Mouse (Mus musculus) thymus, adult 2 months (tissue): ENCODE data around the gene Habp2. TPM values are rescaled to one million over a fixed set of nuclear protein-coding genes. Genes with fewer than 3 reads are reported as not detected.

Source experiments
- DNase-seq: peaks from one replicate; pipeline ENCODE4 v3.0.0; 2021
- H3K27ac ChIP-seq: fragments of 200-500 bp; 2 replicates; pipeline ENCODE4 v1.5.1; 2012; ENCODE audit warnings: low read length, control low read depth; ENCODE audit not compliant: control insufficient read depth, insufficient read depth
- H3K27me3 ChIP-seq: fragments of 200-500 bp; 2 replicates; pipeline ENCODE4 v1.6.1; 2012; ENCODE audit warnings: mild to moderate bottlenecking, low read length, moderate library complexity, mixed read lengths; ENCODE audit not compliant: control insufficient read depth, insufficient read depth
- H3K36me3 ChIP-seq: fragments of 200-500 bp; 2 replicates; pipeline ENCODE4 v1.6.1; 2012; ENCODE audit warnings: mild to moderate bottlenecking, low read length, moderate library complexity; ENCODE audit not compliant: control insufficient read depth, insufficient read depth
- H3K4me1 ChIP-seq: fragments of 200-500 bp; replicated peaks from 2 replicates; pipeline ENCODE4 v1.6.1; 2012; ENCODE audit warnings: low read length; ENCODE audit not compliant: control insufficient read depth, insufficient read depth
- H3K4me3 ChIP-seq: fragments of 200-500 bp; 2 replicates; pipeline ENCODE4 v1.5.1; 2012; ENCODE audit warnings: mild to moderate bottlenecking, low read length, control low read depth, moderate library complexity; ENCODE audit not compliant: control insufficient read depth, insufficient read depth
- CTCF ChIP-seq: fragments of 200-500 bp; IDR thresholded peaks from 2 replicates; pipeline ENCODE4 v1.5.1; 2012; ENCODE audit warnings: mild to moderate bottlenecking, control low read depth, low read length, moderate library complexity, borderline replicate concordance; ENCODE audit not compliant: control insufficient read depth, poor library complexity, insufficient read depth; ENCODE audit errors: extremely low read depth
- POLR2A ChIP-seq: fragments of 200-500 bp; IDR thresholded peaks from 2 replicates; pipeline ENCODE4 v1.6.1; 2012; ENCODE audit warnings: mild to moderate bottlenecking, low read length, control low read depth, moderate library complexity; ENCODE audit not compliant: control insufficient read depth, poor library complexity, insufficient read depth; ENCODE audit errors: extremely low read depth
- WGBS: fragments of 180-500 bp; shearing (Covaris S2); methylation state at CpG from one replicate; pipeline ENCODE4 v1.1.7; 2018; 5-methylcytosine and 5-hydroxymethylcytosine counted together
- polyA plus RNA-seq: library from polyadenylated mRNA; depleted of rRNA; stranded (reverse); fragments of >200 nt; gene quantifications from 2 replicates; pipeline ENCODE4 v1.2.3, GENCODE M21; 2012; rRNA removed

Habp2 gene
- polyA plus RNA-seq: 0.15 and 0.55 TPM in 2 replicates

DNA sequence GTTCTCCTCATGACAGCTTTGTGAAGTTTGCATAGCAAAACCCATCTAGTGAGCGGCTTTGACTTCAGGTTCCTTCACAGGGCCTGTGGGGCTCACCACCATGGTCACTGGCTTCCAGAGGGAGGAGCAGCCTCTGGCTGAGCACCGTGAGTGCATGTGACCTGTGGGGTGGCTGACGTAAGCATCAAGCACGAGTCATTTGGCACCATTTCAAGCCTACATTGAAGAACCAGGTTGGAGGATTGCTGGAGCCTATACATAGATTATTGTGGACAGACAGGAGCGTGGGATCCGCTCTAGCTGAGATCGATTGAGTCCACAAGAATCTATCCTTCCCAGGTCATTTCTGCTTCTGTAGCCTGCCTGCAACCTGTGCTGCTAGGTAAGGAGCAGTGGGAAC is at the start of gene Habp2:
Gene Habp2, plus strand, starts transcription at position 272 of the 400 bp plus-strand sequence.
- no peaks in the 10 kb centered on the region for H3K27me3 ChIP-seq
- H3K4me3 ChIP-seq: no peak within 1 kb of the TSS
- WGBS: 78% methylated on average over 7 of the region's 7 CpGs
- H3K36me3 ChIP-seq: no peaks in the 10 kb centered on the region
- no peak within 1 kb of the TSS for H3K27ac ChIP-seq
- H3K4me1 ChIP-seq: no peaks in the 10 kb centered on the region
- no peak for DNase-seq
- no peak for TF ChIP-seq POLR2A
- no peak for TF ChIP-seq CTCF

DNA sequence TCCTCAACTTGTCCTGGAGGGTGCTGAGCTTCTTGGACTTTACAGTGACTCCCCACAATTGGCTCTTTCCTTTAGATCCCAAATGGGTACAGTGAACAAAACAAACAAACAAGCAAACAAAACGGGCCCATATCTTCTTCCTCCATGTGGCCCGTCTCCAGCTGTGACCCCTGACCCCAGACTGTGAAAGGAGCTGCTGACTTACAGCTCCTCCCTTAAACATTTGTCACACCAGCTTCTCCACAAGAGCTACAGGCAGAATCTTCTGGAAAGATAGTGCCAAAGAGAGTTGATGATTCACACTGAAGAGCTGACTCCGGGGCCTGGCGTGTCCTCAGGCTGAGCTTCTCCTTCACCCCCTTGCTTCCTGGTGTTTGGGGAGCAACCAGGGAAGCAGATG is 48.4 kb upstream of the Habp2 start:
- WGBS: 90% methylated on average over 4 of the region's 4 CpGs

DNA sequence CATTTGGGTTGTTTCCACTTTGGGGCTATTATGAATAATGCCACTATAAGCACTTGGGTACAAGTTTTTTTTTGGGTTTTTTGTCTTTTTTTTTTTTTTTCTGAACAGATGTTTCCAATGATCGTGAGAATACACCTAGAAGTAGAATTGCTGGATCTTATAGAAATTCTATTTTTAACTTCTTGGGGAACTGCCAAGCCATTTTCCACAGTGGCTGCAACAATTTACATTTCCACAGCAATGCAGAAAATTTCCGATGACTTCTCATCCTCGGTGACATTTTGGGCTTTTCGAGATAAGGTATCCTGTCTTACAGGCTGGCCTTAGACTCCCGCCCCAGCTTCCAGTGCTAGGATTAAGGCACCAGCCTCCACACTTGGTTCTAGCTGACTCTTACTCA is 41.7 kb upstream of the Habp2 start:
- 88% methylated on average over 5 of the region's 5 CpGs for WGBS
- TF ChIP-seq CTCF: no peak
- no peak for TF ChIP-seq POLR2A

More for the DNA sequence above, 48.4 kb upstream of the Habp2 start:
- DNase-seq: no peak
- TF ChIP-seq CTCF (no peak), POLR2A (no peak)
- Histone ChIP-seq H3K27me3 (no peaks in the 10 kb centered on the region), H3K27ac (no peak overlapping the region), H3K4me3 (no peak overlapping the region), H3K4me1 (no peaks in the 10 kb centered on the region), H3K36me3 (no peaks in the 10 kb centered on the region)

DNA sequence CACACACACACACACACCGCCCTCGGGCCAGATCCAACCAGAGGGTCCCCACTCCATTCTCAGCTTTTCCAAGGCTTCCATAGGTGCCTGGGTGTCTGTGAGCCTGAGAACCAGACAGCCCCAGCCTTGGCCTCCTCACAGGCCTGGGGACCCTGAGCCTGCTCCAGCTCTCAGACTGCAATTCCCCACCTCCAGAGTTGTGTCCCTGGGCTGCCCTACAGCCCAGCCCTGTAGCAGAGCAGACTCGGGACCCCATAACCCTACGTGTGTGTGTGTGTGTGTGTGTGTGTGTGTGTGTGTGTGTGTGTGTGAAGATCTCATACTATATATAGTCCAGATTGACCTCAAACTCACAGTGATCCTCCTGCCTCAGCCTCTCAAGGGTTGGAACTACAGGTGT is 34.1 kb upstream of the Habp2 start:
- WGBS: 97% methylated on average over 4 of the region's 4 CpGs
- no peaks in the 10 kb centered on the region for H3K36me3 ChIP-seq
- no peak overlapping the region for H3K4me3 ChIP-seq
- DNase-seq: no peak
- H3K4me1 ChIP-seq: no peaks in the 10 kb centered on the region
- H3K27ac ChIP-seq: no peak overlapping the region
- H3K27me3 ChIP-seq: no peaks in the 10 kb centered on the region
- TF ChIP-seq POLR2A (no peak), CTCF (no peak)

More for the DNA sequence above, 41.7 kb upstream of the Habp2 start:
- DNase-seq: no peak
- Histone ChIP-seq H3K4me1 (no peaks in the 10 kb centered on the region), H3K4me3 (no peak overlapping the region), H3K36me3 (no peaks in the 10 kb centered on the region), H3K27me3 (no peaks in the 10 kb centered on the region), H3K27ac (no peak overlapping the region)

DNA sequence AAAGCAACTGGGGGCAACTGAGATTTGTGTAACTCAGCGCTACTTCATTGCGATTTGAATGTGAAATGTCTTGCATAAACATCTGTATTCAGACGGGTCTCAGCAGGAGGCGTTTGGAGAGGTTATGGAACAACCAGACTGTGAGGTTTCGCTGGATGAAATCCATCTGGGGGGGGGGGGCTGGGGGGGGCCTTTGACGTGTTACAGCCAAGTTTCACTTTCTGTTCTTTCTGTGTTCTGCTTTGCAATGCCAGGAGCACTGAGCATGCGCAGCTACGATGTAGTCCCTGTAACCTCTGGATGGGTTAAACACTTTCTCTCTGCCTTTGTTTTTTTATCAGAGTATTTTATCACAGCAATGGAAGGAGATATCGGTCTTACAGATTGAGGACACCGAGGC is 33.7 kb upstream of the Habp2 start:
- WGBS: 72% methylated on average over 10 of the region's 10 CpGs
- no peaks in the 10 kb centered on the region for H3K36me3 ChIP-seq
- TF ChIP-seq POLR2A: no peak
- no peak for TF ChIP-seq CTCF
- no peaks in the 10 kb centered on the region for H3K27me3 ChIP-seq
- no peak overlapping the region for H3K4me3 ChIP-seq
- no peak overlapping the region for H3K27ac ChIP-seq
- no peaks in the 10 kb centered on the region for H3K4me1 ChIP-seq
- no peak for DNase-seq

DNA sequence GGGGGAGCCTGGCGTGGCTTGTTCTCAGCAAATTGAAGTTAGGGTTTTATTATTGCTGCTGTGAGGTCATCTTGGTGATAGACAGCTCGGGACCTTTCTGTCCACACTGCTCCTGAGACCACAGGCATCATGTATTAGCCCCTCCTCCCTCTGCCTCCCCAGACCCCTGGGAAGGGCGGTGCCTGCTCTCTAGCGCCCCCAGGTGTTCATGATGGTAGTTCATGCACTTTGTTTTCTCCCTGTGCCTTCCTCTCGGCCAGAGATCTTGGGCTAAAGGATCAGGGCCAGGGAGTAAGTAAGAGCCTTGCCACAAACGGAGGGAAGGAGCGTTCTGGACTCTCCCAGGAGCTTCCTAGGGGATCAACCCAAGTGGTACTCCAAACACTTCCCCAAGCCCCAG is 32.2 kb upstream of the Habp2 start:
- no peaks in the 10 kb centered on the region for H3K27me3 ChIP-seq
- TF ChIP-seq POLR2A (no peak), CTCF (no peak)
- H3K36me3 ChIP-seq: no peaks in the 10 kb centered on the region
- peak; percentile 10 for DNase-seq
- H3K4me3 ChIP-seq: no peak overlapping the region
- H3K27ac ChIP-seq: no peak overlapping the region
- no peaks in the 10 kb centered on the region for H3K4me1 ChIP-seq
- WGBS: 73% methylated on average over 7 of the region's 7 CpGs

DNA sequence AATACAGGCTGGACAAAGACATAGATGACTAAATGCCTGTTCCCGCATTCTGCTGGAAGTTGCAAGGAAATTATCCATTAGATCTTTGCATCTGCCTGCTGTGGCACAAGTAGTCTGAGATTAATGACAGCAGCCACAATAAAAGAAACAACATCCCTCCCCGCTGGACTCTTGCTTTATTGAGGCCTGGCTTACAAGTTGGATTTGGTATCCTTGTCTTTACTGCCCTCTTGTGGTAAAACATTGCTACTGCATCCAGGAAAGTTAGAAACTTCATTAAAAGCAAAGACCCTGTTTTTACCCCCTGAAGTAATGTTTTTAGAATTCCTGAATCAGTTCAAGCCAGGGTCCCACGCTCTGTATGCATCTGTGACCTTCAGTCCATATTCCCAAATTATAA is 31.4 kb upstream of the Habp2 start:
- DNase-seq: peak; percentile 35
- H3K4me1 ChIP-seq: no peaks in the 10 kb centered on the region
- WGBS: 49% methylated on average over 3 of the region's 3 CpGs

More for the DNA sequence above, 31.4 kb upstream of the Habp2 start:
- Histone ChIP-seq H3K27ac (no peak overlapping the region), H3K36me3 (no peaks in the 10 kb centered on the region), H3K27me3 (no peaks in the 10 kb centered on the region), H3K4me3 (no peak overlapping the region)
- TF ChIP-seq CTCF (no peak), POLR2A (no peak)
